Mouse (Mus musculus): ENCODE data around the gene Gstm3. TPM values are rescaled to one million over a fixed set of nuclear protein-coding genes. Genes with fewer than 3 reads are reported as not detected.
"Not testable (repeated sequence)": the region's sequence is repeated elsewhere in the genome, so short reads cannot be mapped to it uniquely, and the experiment has no call there.

The Gstm3 gene
- polyA plus RNA-seq, 1 experiment, result 0.03 TPM

DNA sequence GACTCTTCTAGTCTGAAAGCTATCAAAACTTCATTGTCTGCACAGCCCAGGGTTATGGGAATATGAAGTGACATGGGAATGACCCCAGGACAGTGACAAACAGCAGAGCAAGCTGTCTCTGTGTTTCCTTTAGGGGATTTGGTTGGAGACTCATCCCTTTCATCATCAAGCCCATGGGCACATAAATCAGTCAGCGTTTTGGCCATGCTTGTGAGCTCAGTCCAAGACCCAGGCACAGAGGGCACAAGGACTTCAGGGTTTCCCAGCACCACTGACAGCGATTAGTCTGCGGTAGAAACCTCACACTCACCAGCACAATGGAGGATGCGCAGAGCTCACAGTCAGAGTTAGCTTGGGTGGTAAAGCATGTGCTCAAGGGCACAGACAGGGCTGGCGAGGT lies 15.2 kb downstream of the Gstm3 start:
- H3K27me3 ChIP-seq (ENCODE audit: control insufficient read depth), result no peaks in the 10 kb centered on the region
- TF ChIP-seq TAL1 (IDR thresholded peaks at IDR 0.05; ENCODE audit: low read length) (no peak), GATA1 (IDR thresholded peaks at IDR 0.05; ENCODE audit: low read length) (no peak)
- no peaks in the 10 kb centered on the region for H3K4me1 ChIP-seq (ENCODE audit: control insufficient read depth)
- no peaks in the 10 kb centered on the region for H3K9me3 ChIP-seq (ENCODE audit: control insufficient read depth, low read length)
- no peak overlapping the region for H3K4me3 ChIP-seq (replicated peaks)
- H3K36me3 ChIP-seq (ENCODE audit: control insufficient read depth), result no peaks in the 10 kb centered on the region

DNA sequence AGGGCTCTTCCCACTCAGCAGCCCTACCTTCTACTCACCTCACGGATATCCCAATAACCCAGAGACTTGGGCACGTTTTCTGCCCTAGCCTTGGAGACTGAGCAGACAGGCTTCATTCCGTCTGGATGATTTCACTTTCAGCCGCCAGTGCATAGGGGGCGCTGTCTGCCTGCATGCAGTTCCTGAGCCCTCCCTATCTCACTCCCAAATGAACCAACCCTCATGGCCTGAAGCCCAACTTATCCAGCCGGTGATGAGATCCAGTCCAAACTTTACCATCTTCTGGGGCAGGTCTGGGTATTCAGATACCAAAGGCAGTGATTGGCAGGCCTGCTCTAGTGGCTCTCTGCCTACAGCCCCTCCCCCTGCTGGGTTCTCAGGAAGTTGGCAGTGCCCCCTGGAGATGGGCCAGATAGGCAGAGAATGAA lies 15.7 kb downstream of the Gstm3 start:
- no peaks in the 10 kb centered on the region for H3K4me1 ChIP-seq (ENCODE audit: control insufficient read depth)
- no peaks in the 10 kb centered on the region for H3K9me3 ChIP-seq (ENCODE audit: control insufficient read depth, low read length)
- no peak for TF ChIP-seq GATA1 (IDR thresholded peaks at IDR 0.05; ENCODE audit: low read length)
- TF ChIP-seq TAL1 (IDR thresholded peaks at IDR 0.05; ENCODE audit: low read length), result no peak

DNA sequence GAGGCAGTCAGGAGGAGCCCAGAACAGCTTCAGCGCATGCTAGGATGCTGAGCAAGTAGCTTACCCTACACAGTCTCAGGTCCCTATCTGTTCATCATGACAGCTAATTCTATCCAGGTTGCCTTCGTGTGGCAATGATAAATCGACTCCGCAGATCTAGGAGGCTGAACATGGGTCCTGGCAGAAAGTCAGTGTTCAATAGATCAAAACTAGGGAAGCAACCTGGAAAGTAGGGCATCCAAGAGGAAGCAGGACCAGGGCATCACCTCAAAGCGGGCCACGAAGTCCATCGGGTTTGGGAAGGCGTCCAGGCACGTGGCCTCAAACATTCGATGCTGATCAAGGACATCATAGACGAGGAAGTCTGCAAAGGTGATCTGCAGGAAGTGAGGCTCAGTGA lies 18.6 kb downstream of the Gstm3 start:
- no peak for TF ChIP-seq TAL1 (IDR thresholded peaks at IDR 0.05; ENCODE audit: low read length)
- no peak for TF ChIP-seq GATA1 (IDR thresholded peaks at IDR 0.05; ENCODE audit: low read length)
- Histone ChIP-seq H3K27me3 (ENCODE audit: control insufficient read depth) (no peaks in the 10 kb centered on the region), H3K36me3 (ENCODE audit: control insufficient read depth) (no peaks in the 10 kb centered on the region), H3K4me1 (ENCODE audit: control insufficient read depth) (no peaks in the 10 kb centered on the region), H3K4me3 (replicated peaks) (no peak overlapping the region), H3K9me3 (ENCODE audit: control insufficient read depth, low read length) (no peaks in the 10 kb centered on the region)

More for the DNA sequence above, 15.7 kb downstream of the Gstm3 start:
- no peaks in the 10 kb centered on the region for H3K27me3 ChIP-seq (ENCODE audit: control insufficient read depth)
- H3K36me3 ChIP-seq (ENCODE audit: control insufficient read depth), result no peaks in the 10 kb centered on the region
- no peak overlapping the region for H3K4me3 ChIP-seq (replicated peaks)

DNA sequence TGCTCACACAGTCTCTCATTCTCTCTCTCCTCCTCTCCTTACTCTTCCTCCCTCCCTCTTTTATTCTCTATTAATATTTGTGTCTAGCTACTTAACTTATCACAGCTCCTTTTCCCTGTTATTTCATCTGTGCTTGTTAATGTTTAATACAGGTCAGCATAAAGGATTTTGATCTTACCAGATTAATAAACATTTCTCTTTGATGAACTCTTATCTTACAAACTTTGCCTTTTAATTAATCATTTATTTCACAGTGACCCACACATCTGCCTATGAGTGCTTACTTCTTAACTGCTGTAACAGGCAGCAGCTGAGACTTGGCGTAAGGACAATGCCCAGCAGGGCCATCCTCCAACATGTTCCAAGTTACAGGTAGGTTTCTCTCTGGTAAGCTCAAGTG lies 19.6 kb downstream of the Gstm3 start:
- not testable (repeated sequence) for H3K9me3 ChIP-seq (ENCODE audit: control insufficient read depth, low read length); H3K4me1 ChIP-seq (ENCODE audit: control insufficient read depth); H3K36me3 ChIP-seq (ENCODE audit: control insufficient read depth); H3K27me3 ChIP-seq (ENCODE audit: control insufficient read depth); H3K4me3 ChIP-seq (replicated peaks)

DNA sequence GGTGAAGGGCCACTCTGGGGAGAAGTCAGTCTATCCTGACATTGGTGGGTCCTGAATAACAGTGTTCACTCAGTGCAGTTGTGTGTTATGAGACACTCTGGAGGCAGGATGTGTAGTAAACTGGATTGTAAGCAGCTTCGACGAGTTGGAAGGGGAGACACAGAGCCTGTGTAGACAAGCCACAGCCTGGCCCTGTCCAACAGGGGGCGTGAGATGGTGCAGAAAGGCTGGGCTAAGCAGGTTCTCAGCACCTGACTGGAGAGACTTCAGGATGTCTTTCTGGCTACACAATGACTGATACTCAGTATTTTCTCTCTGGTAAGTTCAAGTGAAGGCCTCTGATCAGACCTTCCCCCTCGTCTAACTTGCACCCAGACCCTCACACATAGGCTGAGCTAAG lies 23.4 kb downstream of the Gstm3 start:
- H3K9me3 ChIP-seq (ENCODE audit: control insufficient read depth, low read length), result no peaks in the 10 kb centered on the region
- H3K36me3 ChIP-seq (ENCODE audit: control insufficient read depth), result no peaks in the 10 kb centered on the region
- no peak for TF ChIP-seq GATA1 (IDR thresholded peaks at IDR 0.05; ENCODE audit: low read length)
- H3K4me1 ChIP-seq (ENCODE audit: control insufficient read depth), result no peaks in the 10 kb centered on the region
- H3K27me3 ChIP-seq (ENCODE audit: control insufficient read depth), result no peaks in the 10 kb centered on the region
- H3K4me3 ChIP-seq (replicated peaks), result no peak overlapping the region

DNA sequence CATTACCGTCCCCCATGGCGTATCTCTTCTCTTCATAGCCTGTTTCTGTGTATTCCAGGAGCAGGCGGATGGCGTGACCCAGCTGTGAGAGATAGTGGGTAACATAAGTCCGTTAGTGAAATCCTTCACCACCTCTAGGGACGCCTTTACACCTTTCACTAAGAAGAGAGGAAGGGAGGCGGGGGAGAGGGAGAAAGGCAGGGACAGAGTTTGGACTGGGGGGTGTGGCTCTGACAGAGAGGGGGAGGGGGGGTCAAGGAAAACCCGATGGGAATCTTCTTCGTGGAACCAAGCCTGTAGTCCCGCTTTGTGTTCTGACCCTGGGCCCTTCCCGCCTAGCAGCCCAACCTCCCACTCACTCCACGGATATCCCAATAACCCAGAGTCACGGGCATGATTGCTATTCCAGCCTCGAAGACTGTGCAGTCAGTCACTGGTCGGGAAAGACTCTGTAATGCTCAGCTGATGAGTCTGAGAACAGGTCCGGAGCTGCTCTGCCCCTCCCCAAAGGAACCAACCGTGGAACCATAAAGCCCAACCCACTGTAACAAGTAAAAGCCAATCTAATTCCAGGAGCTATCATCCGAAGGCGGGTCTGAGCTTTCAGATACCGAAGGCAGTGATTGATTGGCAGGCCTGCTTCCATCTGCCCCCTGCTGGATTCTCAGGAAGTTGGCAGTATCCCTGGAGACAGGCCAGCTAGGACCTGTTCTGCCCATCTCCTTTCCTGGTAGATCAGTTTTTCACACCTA lies 25.7 kb downstream of the Gstm3 start, which contains the start of gene Gstm6:
TSS of gene Gstm6 (minus strand) at position 511 of the 752 bp plus-strand sequence.
- Histone ChIP-seq H3K27me3 (ENCODE audit: control insufficient read depth) (no peaks in the 10 kb centered on the region), H3K9me3 (ENCODE audit: control insufficient read depth, low read length) (no peaks in the 10 kb centered on the region)

DNA sequence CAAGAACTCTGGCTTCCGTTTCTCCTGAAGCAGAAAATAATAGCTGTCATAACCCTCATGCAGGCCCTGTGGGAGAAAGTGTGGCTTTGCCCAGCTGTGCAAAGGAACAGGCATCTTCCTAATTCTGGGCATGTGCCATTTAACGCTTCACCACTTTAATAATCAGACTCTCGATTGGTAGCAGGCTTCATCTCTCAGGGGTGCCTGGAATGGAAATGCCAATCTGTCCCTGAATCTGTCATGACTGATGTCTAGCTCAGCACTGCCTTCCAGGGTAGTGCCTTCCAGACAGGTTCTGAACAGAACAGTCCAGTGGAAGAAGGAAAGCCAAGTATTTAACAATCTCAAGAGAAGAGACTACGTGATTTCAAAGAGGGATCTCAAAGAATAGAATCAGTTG lies 27.8 kb downstream of the Gstm3 start:
- no peaks in the 10 kb centered on the region for H3K27me3 ChIP-seq (ENCODE audit: control insufficient read depth)
- no peaks in the 10 kb centered on the region for H3K36me3 ChIP-seq (ENCODE audit: control insufficient read depth)
- TF ChIP-seq TAL1 (IDR thresholded peaks at IDR 0.05; ENCODE audit: low read length) (no peak), GATA1 (IDR thresholded peaks at IDR 0.05; ENCODE audit: low read length) (no peak)
- H3K9me3 ChIP-seq (ENCODE audit: control insufficient read depth, low read length), result no peaks in the 10 kb centered on the region
- H3K4me1 ChIP-seq (ENCODE audit: control insufficient read depth), result peaks cover 2% of the 10 kb centered on the region
- H3K4me3 ChIP-seq (replicated peaks), result no peak overlapping the region

More for the DNA sequence above, 25.7 kb downstream of the Gstm3 start, which contains the start of gene Gstm6:
- no peak for TF ChIP-seq TAL1 (IDR thresholded peaks at IDR 0.05; ENCODE audit: low read length)
- TF ChIP-seq GATA1 (IDR thresholded peaks at IDR 0.05; ENCODE audit: low read length), result no peak
- Histone ChIP-seq H3K4me3 (replicated peaks) (no peak within 1 kb of the TSS), H3K4me1 (ENCODE audit: control insufficient read depth) (peaks cover 2% of the 10 kb centered on the region), H3K36me3 (ENCODE audit: control insufficient read depth) (no peaks in the 10 kb centered on the region)

DNA sequence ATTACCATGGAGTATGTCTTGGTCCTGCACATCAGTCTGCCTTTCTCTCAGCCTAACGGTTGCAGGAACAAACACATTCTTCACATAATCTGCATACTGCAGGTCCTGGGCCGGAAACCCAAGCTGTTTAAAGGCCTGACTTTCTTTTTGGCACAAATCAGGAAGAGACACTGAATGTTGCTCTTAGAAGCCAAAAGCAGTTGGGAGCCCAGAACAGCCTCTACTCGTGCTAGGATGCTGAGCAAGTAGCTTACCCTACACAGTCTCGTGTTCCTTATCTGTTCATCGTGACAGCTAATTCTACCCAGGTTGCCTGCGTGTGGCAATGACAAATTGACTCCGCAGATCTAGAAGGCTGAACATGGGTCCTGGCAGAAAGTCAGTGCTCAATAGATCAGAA lies 28.6 kb downstream of the Gstm3 start:
- TF ChIP-seq GATA1 (IDR thresholded peaks at IDR 0.05; ENCODE audit: low read length) (no peak), TAL1 (IDR thresholded peaks at IDR 0.05; ENCODE audit: low read length) (no peak)
- H3K36me3 ChIP-seq (ENCODE audit: control insufficient read depth), result no peaks in the 10 kb centered on the region
- peaks cover 2% of the 10 kb centered on the region for H3K4me1 ChIP-seq (ENCODE audit: control insufficient read depth)
- H3K4me3 ChIP-seq (replicated peaks), result no peak overlapping the region
- H3K27me3 ChIP-seq (ENCODE audit: control insufficient read depth), result no peaks in the 10 kb centered on the region
- H3K9me3 ChIP-seq (ENCODE audit: control insufficient read depth, low read length), result no peaks in the 10 kb centered on the region

DNA sequence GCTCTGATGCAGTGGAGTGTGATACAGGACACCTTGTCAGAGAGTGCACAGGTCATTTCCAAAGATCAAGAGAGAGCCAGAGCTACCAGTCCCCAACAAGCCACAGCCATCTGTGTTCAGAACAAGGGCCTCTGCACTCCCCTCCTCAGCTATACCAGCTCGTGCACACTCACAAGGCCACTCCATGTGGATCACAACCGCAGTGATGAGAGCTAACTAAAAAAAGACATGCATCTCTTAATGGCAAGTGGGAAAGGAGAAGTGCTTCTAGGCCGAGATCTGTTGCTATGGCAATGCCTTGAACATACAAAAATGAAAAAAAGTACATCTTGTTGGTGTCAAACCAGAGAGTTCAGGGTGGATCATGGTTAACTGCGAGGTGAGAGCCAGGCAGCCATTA lies 29.3 kb downstream of the Gstm3 start:
- Histone ChIP-seq H3K4me1 (ENCODE audit: control insufficient read depth) (peaks cover 2% of the 10 kb centered on the region), H3K27me3 (ENCODE audit: control insufficient read depth) (no peaks in the 10 kb centered on the region), H3K36me3 (ENCODE audit: control insufficient read depth) (no peaks in the 10 kb centered on the region), H3K9me3 (ENCODE audit: control insufficient read depth, low read length) (no peaks in the 10 kb centered on the region), H3K4me3 (replicated peaks) (no peak overlapping the region)
- TF ChIP-seq TAL1 (IDR thresholded peaks at IDR 0.05; ENCODE audit: low read length) (no peak), GATA1 (IDR thresholded peaks at IDR 0.05; ENCODE audit: low read length) (no peak)

DNA sequence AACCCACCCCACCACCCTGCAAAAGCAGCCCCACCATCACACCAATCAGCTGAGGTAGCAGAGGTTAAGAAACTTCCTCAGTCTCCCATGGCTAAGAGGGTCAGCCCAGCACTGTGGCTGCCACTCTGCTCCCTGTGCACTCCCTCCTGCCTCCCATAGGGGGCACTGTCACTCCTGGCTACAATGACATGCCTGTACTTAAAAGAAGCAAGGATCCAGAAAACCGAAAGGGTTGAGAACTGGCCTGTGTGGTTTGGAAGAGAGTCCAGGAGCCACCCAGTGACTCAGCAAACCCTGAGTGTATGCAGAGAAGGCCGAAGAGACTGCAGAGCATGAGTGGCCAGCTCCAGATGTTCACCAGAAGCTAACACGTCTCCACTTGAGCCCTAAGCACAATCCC lies 29.7 kb downstream of the Gstm3 start:
- no peak overlapping the region for H3K4me3 ChIP-seq (replicated peaks)
- H3K36me3 ChIP-seq (ENCODE audit: control insufficient read depth), result no peaks in the 10 kb centered on the region
- no peaks in the 10 kb centered on the region for H3K9me3 ChIP-seq (ENCODE audit: control insufficient read depth, low read length)
- TF ChIP-seq TAL1 (IDR thresholded peaks at IDR 0.05; ENCODE audit: low read length) (no peak), GATA1 (IDR thresholded peaks at IDR 0.05; ENCODE audit: low read length) (no peak)
- H3K27me3 ChIP-seq (ENCODE audit: control insufficient read depth), result no peaks in the 10 kb centered on the region
- H3K4me1 ChIP-seq (ENCODE audit: control insufficient read depth), result peaks cover 2% of the 10 kb centered on the region

Data from erythroblast, embryonic 14.5 days (primary cell).